Mouse (Mus musculus): Measurements from ENCODE around the gene Bend3. TPM values are rescaled to one million over a fixed set of nuclear protein-coding genes. Genes with fewer than 3 reads are reported as not detected.
A peak's percentile ranks its signal among the peaks of the same experiment; 100 is the strongest.

The Bend3 gene
- total RNA-seq, 1 experiment, result 23.2 TPM

GRCm38 (mm10) chr10:43527283-43528269, 48.9 kb downstream of the Bend3 start:
- TF ChIP-seq CHD2 (IDR thresholded peaks at IDR 0.05; ENCODE audit: low read depth, low read length), result no peak
- TF ChIP-seq MAFK (IDR thresholded peaks at IDR 0.05; ENCODE audit: insufficient read depth, low read depth, low read length), result no peak
- TF ChIP-seq ZNF384 (IDR thresholded peaks at IDR 0.05; ENCODE audit: low read depth, low read length), result no peak
- TF ChIP-seq ZC3H11A (IDR thresholded peaks at IDR 0.05; ENCODE audit: borderline replicate concordance, low read depth, low read length), result no peak
- no peak for TF ChIP-seq HCFC1 (IDR thresholded peaks at IDR 0.05; ENCODE audit: borderline replicate concordance, insufficient read depth, low read length)
- no peak overlapping the region; a peak in 2 of 4 replicates for H3K4me3 ChIP-seq (ENCODE audit: insufficient read depth in 1 of 2, low read depth in 1 of 2, low read length in 2 of 2, poor library complexity in 1 of 2, severe bottlenecking in 1 of 2)
- H3K9me3 ChIP-seq (ENCODE audit: control insufficient read depth, insufficient read depth, low read depth, low read length), result no peaks in the 10 kb centered on the region
- H3K27ac ChIP-seq (ENCODE audit: insufficient read depth, low read depth, low read length, poor library complexity, severe bottlenecking), result peak overlapping the region; percentile 33
- peak overlapping the region; percentile 41 for H3K9ac ChIP-seq (ENCODE audit: insufficient read depth, low read depth, low read length, poor library complexity, severe bottlenecking)
- no peak for DNase-seq (ENCODE audit: low read depth, low spot score)
- H3K36me3 ChIP-seq (ENCODE audit: control insufficient read depth, insufficient read depth, low read length, poor library complexity, severe bottlenecking), result peaks cover 39% of the 10 kb centered on the region
- peaks cover 8 to 18% of the 10 kb centered on the region in 2 experiments; a peak in 3 of 4 replicates for H3K4me1 ChIP-seq (ENCODE audit: control insufficient read depth in 2 of 2, insufficient read depth in 2 of 2, low read length in 2 of 2, poor library complexity in 1 of 2)
- in situ Hi-C loops (cut with MboI; ENCODE audit: low sequenced_read_pairs in 2 of 2, unreplicated experiment in 2 of 2), result no loop called here

- no peak overlapping the region for H3K27ac ChIP-seq (ENCODE audit: insufficient read depth, low read depth, low read length, poor library complexity, severe bottlenecking)
- TF ChIP-seq MAFK (IDR thresholded peaks at IDR 0.05; ENCODE audit: insufficient read depth, low read depth, low read length), result no peak
- TF ChIP-seq ZNF384 (IDR thresholded peaks at IDR 0.05; ENCODE audit: low read depth, low read length), result no peak
- no peak for TF ChIP-seq ZC3H11A (IDR thresholded peaks at IDR 0.05; ENCODE audit: borderline replicate concordance, low read depth, low read length)
- TF ChIP-seq CHD2 (IDR thresholded peaks at IDR 0.05; ENCODE audit: low read depth, low read length), result no peak
- no peak for TF ChIP-seq HCFC1 (IDR thresholded peaks at IDR 0.05; ENCODE audit: borderline replicate concordance, insufficient read depth, low read length)
- no peak overlapping the region for H3K4me3 ChIP-seq (ENCODE audit: insufficient read depth in 1 of 2, low read depth in 1 of 2, low read length in 2 of 2, poor library complexity in 1 of 2, severe bottlenecking in 1 of 2)
- H3K4me1 ChIP-seq (ENCODE audit: control insufficient read depth in 2 of 2, insufficient read depth in 2 of 2, low read length in 2 of 2, poor library complexity in 1 of 2), result peaks cover 0 to 4% of the 10 kb centered on the region in 2 experiments; a peak in 1 of 4 replicates
- no peak overlapping the region for H3K9ac ChIP-seq (ENCODE audit: insufficient read depth, low read depth, low read length, poor library complexity, severe bottlenecking)
- peaks cover 39% of the 10 kb centered on the region for H3K36me3 ChIP-seq (ENCODE audit: control insufficient read depth, insufficient read depth, low read length, poor library complexity, severe bottlenecking)
- no peaks in the 10 kb centered on the region for H3K9me3 ChIP-seq (ENCODE audit: control insufficient read depth, insufficient read depth, low read depth, low read length)
- DNase-seq (ENCODE audit: low read depth, low spot score), result no peak
- in situ Hi-C loops (cut with MboI; ENCODE audit: low sequenced_read_pairs in 2 of 2, unreplicated experiment in 2 of 2), result no loop called here
These were observed 55.8 kb downstream of the Bend3 start for GRCm38 (mm10) chr10:43534382-43534781.

DNA sequence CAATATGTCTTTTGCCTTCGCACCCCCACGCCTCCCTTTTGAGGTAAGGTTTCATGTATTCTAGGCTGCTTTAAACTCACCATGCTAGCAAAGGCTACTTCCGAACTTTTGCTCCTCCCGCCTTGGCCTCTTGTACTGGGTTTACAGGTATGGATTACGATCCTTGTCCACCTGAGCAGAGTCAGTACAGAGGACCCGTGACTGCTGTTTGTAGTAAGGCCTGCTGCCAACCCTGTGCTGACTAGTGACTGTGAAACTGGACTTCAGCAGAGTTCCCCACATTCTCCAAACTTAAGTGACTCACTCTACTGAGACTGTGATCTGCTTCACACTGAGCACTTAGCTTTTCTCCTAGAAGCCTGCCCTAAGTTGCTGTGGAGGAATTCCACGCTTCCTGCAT, 59.0 kb downstream of the Bend3 start:
- no peak overlapping the region for H3K9ac ChIP-seq (ENCODE audit: insufficient read depth, low read depth, low read length, poor library complexity, severe bottlenecking)
- H3K27ac ChIP-seq (ENCODE audit: insufficient read depth, low read depth, low read length, poor library complexity, severe bottlenecking), result no peak overlapping the region
- H3K4me3 ChIP-seq (ENCODE audit: insufficient read depth in 1 of 2, low read depth in 1 of 2, low read length in 2 of 2, poor library complexity in 1 of 2, severe bottlenecking in 1 of 2), result no peak overlapping the region
- DNase-seq (ENCODE audit: low read depth, low spot score), result no peak
- in situ Hi-C loops (cut with MboI; ENCODE audit: low sequenced_read_pairs in 2 of 2, unreplicated experiment in 2 of 2), result no loop called here
- TF ChIP-seq CHD2 (IDR thresholded peaks at IDR 0.05; ENCODE audit: low read depth, low read length), result no peak
- no peak for TF ChIP-seq HCFC1 (IDR thresholded peaks at IDR 0.05; ENCODE audit: borderline replicate concordance, insufficient read depth, low read length)
- TF ChIP-seq ZC3H11A (IDR thresholded peaks at IDR 0.05; ENCODE audit: borderline replicate concordance, low read depth, low read length), result no peak
- TF ChIP-seq MAFK (IDR thresholded peaks at IDR 0.05; ENCODE audit: insufficient read depth, low read depth, low read length), result no peak
- TF ChIP-seq ZNF384 (IDR thresholded peaks at IDR 0.05; ENCODE audit: low read depth, low read length), result no peak
- H3K36me3 ChIP-seq (ENCODE audit: control insufficient read depth, insufficient read depth, low read length, poor library complexity, severe bottlenecking), result peaks cover 12% of the 10 kb centered on the region
- peaks cover 0 to 7% of the 10 kb centered on the region in 2 experiments; a peak in 1 of 4 replicates for H3K4me1 ChIP-seq (ENCODE audit: control insufficient read depth in 2 of 2, insufficient read depth in 2 of 2, low read length in 2 of 2, poor library complexity in 1 of 2)
- H3K9me3 ChIP-seq (ENCODE audit: control insufficient read depth, insufficient read depth, low read depth, low read length), result no peaks in the 10 kb centered on the region

GRCm38 (mm10) chr10:43538831-43539230, 60.2 kb downstream of the Bend3 start:
- Histone ChIP-seq H3K27ac (ENCODE audit: insufficient read depth, low read depth, low read length, poor library complexity, severe bottlenecking) (no peak overlapping the region), H3K4me3 (ENCODE audit: insufficient read depth in 1 of 2, low read depth in 1 of 2, low read length in 2 of 2, poor library complexity in 1 of 2, severe bottlenecking in 1 of 2) (no peak overlapping the region), H3K36me3 (ENCODE audit: control insufficient read depth, insufficient read depth, low read length, poor library complexity, severe bottlenecking) (peaks cover 7% of the 10 kb centered on the region), H3K4me1 (ENCODE audit: control insufficient read depth in 2 of 2, insufficient read depth in 2 of 2, low read length in 2 of 2, poor library complexity in 1 of 2) (peaks cover 0 to 7% of the 10 kb centered on the region in 2 experiments; a peak in 1 of 4 replicates), H3K9me3 (ENCODE audit: control insufficient read depth, insufficient read depth, low read depth, low read length) (no peaks in the 10 kb centered on the region), H3K9ac (ENCODE audit: insufficient read depth, low read depth, low read length, poor library complexity, severe bottlenecking) (no peak overlapping the region)
- no peak for DNase-seq (ENCODE audit: low read depth, low spot score)
- TF ChIP-seq HCFC1 (IDR thresholded peaks at IDR 0.05; ENCODE audit: borderline replicate concordance, insufficient read depth, low read length) (no peak), ZC3H11A (IDR thresholded peaks at IDR 0.05; ENCODE audit: borderline replicate concordance, low read depth, low read length) (no peak), ZNF384 (IDR thresholded peaks at IDR 0.05; ENCODE audit: low read depth, low read length) (no peak), MAFK (IDR thresholded peaks at IDR 0.05; ENCODE audit: insufficient read depth, low read depth, low read length) (no peak), CHD2 (IDR thresholded peaks at IDR 0.05; ENCODE audit: low read depth, low read length) (no peak)
- in situ Hi-C loops (cut with MboI; ENCODE audit: low sequenced_read_pairs in 2 of 2, unreplicated experiment in 2 of 2), result no loop called here
